Mouse (Mus musculus) ES-CJ7 (cell line): ENCODE measurements around the gene Ust.

ENCODE experiments used
- DNase-seq: peaks from one replicate; pipeline ENCODE4 v3.0.0; 2011; ENCODE audit warnings: low read depth, low spot score

Gene Ust

DNA sequence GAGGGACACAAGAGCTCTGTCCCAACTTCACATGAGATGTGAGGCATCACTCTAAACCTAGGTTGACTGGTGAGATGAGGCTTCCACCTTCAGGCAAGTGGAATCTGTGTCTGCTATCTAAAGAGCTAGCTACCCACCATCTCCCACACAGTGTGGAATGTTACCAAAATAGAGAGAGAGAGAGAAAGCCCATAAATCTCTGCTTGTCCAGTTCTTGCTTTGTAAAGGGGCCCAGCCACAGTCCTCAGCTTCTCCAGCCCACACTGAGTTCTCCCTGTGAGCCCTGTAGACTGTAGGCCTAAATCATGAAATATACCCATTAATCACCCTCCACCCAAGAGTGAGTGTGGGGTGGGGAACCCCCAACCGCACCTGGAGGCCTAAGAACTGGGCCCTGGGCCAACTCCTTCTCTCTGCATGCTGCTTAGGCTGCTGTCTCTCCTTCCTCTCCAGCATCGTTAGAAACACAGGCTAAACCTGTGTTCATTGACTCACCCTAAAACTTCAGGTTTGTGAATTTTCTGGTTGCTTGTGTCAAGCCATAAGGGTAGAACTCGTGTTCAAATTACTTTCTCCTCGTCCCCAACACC is 336.9 kb downstream of the Ust start:
- no peak for DNase-seq

DNA sequence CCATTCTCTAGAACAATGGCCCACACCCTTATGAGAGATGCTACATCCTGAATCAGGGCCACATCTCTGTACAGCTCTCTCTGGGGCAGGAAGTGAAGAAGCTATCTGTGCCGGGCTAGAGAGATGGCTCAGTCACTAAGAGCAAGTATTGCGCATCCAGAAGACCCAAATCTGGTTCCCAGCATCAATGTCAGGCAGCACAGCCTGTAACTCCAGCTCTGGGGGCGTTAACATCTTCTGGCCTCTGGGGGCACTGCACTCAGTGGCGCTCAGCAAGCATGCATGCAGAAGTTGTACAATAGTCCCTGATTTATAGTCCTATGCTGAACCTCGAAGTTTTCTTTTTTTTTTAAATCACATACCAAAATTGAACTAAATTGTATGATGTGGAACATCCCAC is 341.0 kb downstream of the Ust start:
- peak; percentile 37 for DNase-seq

DNA sequence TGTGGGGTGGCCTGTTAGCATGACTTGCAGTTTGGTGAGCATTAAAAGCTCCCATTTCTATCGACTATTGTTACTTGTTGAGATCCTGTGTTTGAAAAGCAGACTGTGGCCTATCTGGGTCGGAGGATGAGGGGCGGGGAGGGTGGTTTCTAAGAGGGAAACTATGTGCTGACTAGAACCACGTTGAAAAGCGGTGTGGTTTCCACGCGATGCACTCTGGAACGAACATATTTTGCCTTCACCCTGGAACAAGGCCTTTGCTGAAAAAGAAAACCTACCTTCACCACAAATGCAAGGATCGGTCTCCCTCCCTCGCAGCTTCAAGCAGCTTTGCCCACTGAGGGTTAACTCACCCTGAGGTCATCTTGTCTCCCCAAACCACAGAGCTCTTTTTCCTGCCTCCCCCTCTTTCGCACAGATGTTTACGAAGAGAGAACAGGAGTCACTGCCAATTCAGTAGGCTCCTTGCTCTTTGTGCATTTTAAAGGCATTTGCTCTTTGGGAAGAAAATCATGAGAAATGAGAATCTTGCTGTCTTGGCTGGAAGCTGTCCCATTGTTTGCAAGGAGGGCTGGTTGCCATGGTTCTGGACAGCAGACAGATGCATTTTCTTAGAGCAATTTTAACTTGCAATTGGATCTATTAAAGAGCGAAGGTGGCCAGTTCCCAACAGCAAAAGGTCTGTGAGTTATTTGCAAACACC is 342.1 kb downstream of the Ust start:
- DNase-seq: no peak

- DNase-seq: no peak
Observed at GRCm38 (mm10) chr10:8176008-8176350, 342.6 kb downstream of the Ust start.

DNA sequence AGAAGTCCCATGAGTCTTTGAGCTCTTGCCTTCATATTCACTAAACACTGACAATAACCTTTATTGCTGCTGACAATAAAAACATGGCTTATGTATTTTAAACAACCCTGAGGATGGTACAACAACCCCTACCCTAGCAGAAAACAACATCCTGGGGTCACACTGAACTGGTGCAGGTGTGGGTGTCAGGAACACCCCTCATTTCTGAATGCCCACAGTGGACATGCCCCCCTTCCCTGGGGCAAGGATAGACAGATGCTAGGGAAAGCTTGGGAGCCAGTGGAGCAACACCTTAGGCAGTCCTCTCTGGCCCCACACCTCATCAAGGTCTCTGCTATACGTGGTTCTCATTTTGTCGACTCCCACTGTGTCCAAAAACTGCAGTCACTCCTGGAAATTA is 343.9 kb downstream of the Ust start:
- DNase-seq: no peak

DNA sequence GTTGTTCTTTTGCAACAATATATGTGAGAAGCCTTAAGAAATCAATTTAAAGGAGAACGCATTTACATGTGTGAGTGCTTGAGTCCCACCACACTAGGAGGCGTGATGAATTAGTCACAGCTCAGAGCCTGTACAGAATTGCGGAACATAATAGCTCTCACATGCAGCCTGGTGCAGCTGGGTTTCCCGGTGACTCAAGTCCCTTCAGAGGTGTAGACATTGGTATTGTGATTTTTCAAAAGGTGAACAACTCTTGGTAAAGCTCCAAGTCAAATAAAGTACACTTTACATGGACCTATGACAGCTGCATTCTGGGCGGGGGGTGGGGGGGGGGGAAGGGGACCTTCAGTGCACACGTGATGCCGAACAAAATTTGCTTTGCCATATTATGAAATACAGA is 344.4 kb downstream of the Ust start:
- no peak for DNase-seq

DNA sequence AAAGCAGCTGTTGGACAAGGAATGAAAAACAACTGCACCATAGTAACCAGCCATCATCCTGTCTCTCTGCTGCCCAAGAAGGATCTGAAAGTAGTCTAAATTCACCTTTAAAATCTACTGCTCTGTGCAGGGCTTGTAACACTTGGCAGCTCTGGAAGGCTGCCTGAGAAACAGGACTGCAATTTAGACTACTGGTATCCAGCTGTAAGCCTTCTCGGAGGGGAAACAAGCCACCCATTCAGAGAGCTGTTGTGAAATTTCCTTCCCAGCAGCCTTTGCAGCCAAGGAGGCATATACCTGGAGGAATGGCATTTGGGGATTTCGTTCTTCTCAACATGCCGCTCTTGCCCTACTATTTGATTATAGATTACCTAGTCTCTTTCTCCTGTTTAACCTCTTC is 345.6 kb downstream of the Ust start:
- no peak for DNase-seq

- peak; percentile 42 for DNase-seq
Observed at GRCm38 (mm10) chr10:8171556-8171955, 347.1 kb downstream of the Ust start.
